Mouse (Mus musculus): ENCODE measurements around the gene Lrrn2.
"Not testable (repeated sequence)": the region's sequence is repeated elsewhere in the genome, so short reads cannot be mapped to it uniquely, and the experiment has no call there.

Lrrn2 gene

GRCm38 (mm10) chr1:132932421-132932820 is 52.3 kb downstream of the Lrrn2 start:
- no peak for DNase-seq

- peak; percentile 60 for DNase-seq
Measured at GRCm38 (mm10) chr1:132934856-132935255, 54.8 kb downstream of the Lrrn2 start.

- DNase-seq: no peak
Measured at GRCm38 (mm10) chr1:132937296-132938030, 57.4 kb downstream of the Lrrn2 start.

- peak; percentile 34 for DNase-seq
Measured at GRCm38 (mm10) chr1:132938975-132939374, 58.9 kb downstream of the Lrrn2 start.

- DNase-seq: no peak
Measured at GRCm38 (mm10) chr1:132945826-132946225, 65.8 kb downstream of the Lrrn2 start.

GRCm38 (mm10) chr1:132947811-132948210 is 67.7 kb downstream of the Lrrn2 start:
- no peak for DNase-seq

GRCm38 (mm10) chr1:132956809-132957208 is 76.7 kb downstream of the Lrrn2 start:
- no peak for DNase-seq

- DNase-seq: no peak
Measured at GRCm38 (mm10) chr1:132961751-132962150, 81.7 kb downstream of the Lrrn2 start.

GRCm38 (mm10) chr1:132964106-132964505 is 84.0 kb downstream of the Lrrn2 start:
- no peak for DNase-seq

GRCm38 (mm10) chr1:132964691-132965090 is 84.6 kb downstream of the Lrrn2 start:
- DNase-seq: no peak

GRCm38 (mm10) chr1:132968659-132969058 is 88.6 kb downstream of the Lrrn2 start:
- peak; percentile 74 for DNase-seq

GRCm38 (mm10) chr1:132977402-132977801 is 97.3 kb downstream of the Lrrn2 start:
- no peak for DNase-seq

- DNase-seq: no peak
Measured at GRCm38 (mm10) chr1:132981232-132981631, 101.2 kb downstream of the Lrrn2 start.

- peak; percentile 84 for DNase-seq
Measured at GRCm38 (mm10) chr1:132982728-132983127, 102.7 kb downstream of the Lrrn2 start.

- DNase-seq: not testable (repeated sequence)
Measured at GRCm38 (mm10) chr1:132988556-132989459, 108.7 kb downstream of the Lrrn2 start.
